Mouse (Mus musculus) lung, embryonic 15.5 days (tissue): Measurements from ENCODE around the gene Tap1. TPM values are rescaled to one million over a fixed set of nuclear protein-coding genes. Genes with fewer than 3 reads are reported as not detected.
"Not testable (repeated sequence)": the region's sequence is repeated elsewhere in the genome, so short reads cannot be mapped to it uniquely, and the experiment has no call there.

Experiments
- ATAC-seq: fragments of 200-750 bp; cut with Nextera tagmentation; 2 replicates; pipeline ENCODE4 v1.8.0; 2017; ENCODE audit warnings: moderate number of reproducible peaks, borderline replicate concordance; ENCODE audit not compliant: low FRiP score, low TSS enrichment; ENCODE audit errors: extremely low read depth
- H3K27ac ChIP-seq: fragments of 300-500 bp; sonication (generic); 2 replicates; pipeline ENCODE4 v1.5.1; 2015; ENCODE audit warnings: moderate library complexity, mild to moderate bottlenecking, inconsistent platforms
- H3K27me3 ChIP-seq: fragments of 300-500 bp; sonication (generic); 2 replicates; pipeline ENCODE4 v1.6.1; 2015; ENCODE audit warnings: inconsistent platforms
- H3K36me3 ChIP-seq: fragments of 300-500 bp; sonication (generic); 2 replicates; pipeline ENCODE4 v1.6.1; 2015; ENCODE audit warnings: inconsistent platforms
- H3K4me1 ChIP-seq: fragments of 300-500 bp; sonication (generic); 2 replicates; pipeline ENCODE4 v1.6.1; 2015; ENCODE audit warnings: inconsistent platforms
- H3K4me2 ChIP-seq: fragments of 300-500 bp; sonication (generic); 2 replicates; pipeline ENCODE4 v1.6.1; 2015; ENCODE audit warnings: inconsistent platforms, mild to moderate bottlenecking, moderate library complexity
- H3K4me3 ChIP-seq: fragments of 300-500 bp; sonication (generic); 2 replicates; pipeline ENCODE4 v1.5.1; 2015; ENCODE audit warnings: mild to moderate bottlenecking, inconsistent platforms
- H3K9ac ChIP-seq: fragments of 300-500 bp; sonication (generic); 2 replicates; pipeline ENCODE4 v1.6.1; 2015; ENCODE audit warnings: inconsistent platforms
- H3K9me3 ChIP-seq: fragments of 300-500 bp; sonication (generic); 2 replicates; pipeline ENCODE4 v1.6.1; 2016; ENCODE audit warnings: inconsistent platforms
- WGBS: fragments of 180-500 bp; shearing (Covaris S2); methylation state at CpG from one replicate; pipeline ENCODE4 v1.1.7; 2015; 5-methylcytosine and 5-hydroxymethylcytosine counted together
- polyA plus RNA-seq: library from polyadenylated mRNA; unstranded; fragments of >200 nt; fragmentation: Nextera tagmentation; extraction: Ambion mirVana; gene quantifications from 2 replicates; pipeline ENCODE4 v1.2.1, GENCODE M21; 2015

Tap1 gene
- polyA plus RNA-seq, 1 experiment from 2014 or later, result 7.6 TPM

DNA sequence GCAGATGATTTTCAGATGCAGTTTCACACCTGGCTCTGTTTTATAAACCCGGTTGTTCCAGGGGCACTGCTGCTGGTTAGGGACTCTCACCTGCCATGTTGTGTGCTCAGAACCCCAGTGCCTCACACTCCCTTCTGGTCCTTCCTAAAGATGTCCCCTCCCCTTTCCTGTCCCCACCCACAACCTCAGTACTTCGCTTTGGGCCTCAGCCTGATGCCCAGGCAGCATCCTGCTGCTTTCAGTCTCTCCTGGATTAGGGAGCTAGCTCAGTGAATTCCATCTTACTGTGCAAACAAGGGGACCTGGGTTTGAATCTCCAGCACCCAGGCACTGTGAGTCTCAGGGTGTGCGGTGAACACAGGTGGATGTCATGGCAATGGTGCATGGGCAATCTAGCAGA, 20.1 kb downstream of the Tap1 start:
- no peak overlapping the region for H3K9ac ChIP-seq
- no peak for ATAC-seq
- H3K4me1 ChIP-seq, result peaks cover 11% of the 10 kb centered on the region
- peaks cover 24% of the 10 kb centered on the region for H3K27me3 ChIP-seq
- no peak overlapping the region for H3K4me2 ChIP-seq
- no peak overlapping the region for H3K27ac ChIP-seq
- H3K9me3 ChIP-seq, result no peaks in the 10 kb centered on the region
- no peaks in the 10 kb centered on the region for H3K36me3 ChIP-seq
- WGBS, result 52% methylated on average over 3 of the region's 3 CpGs
- no peak overlapping the region for H3K4me3 ChIP-seq

DNA sequence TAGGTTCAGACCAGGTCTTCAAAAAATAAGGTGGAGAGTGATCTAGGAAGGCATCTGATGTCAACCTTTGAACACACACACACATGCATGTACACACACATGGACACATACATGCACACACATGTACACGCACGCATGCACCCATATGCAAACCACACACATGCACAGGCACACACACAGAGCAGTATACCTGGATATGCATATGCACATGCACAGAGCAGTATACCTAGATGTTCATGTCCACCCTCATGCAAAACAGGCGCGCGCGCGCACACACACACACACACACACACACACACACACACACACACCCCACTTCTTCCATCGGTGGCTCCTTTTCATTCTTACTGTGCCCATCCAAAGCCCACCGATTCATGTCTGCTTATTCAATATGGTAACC, 20.5 kb downstream of the Tap1 start:
- Histone ChIP-seq H3K9ac (no peak overlapping the region), H3K4me2 (no peak overlapping the region), H3K27me3 (peaks cover 28% of the 10 kb centered on the region), H3K4me1 (peaks cover 11% of the 10 kb centered on the region), H3K27ac (no peak overlapping the region), H3K36me3 (no peaks in the 10 kb centered on the region), H3K4me3 (no peak overlapping the region), H3K9me3 (no peaks in the 10 kb centered on the region)
- ATAC-seq, result no peak
- WGBS, result 96% methylated on average over 9 of the region's 9 CpGs

GRCm38 (mm10) chr17:34208421-34208820, 21.1 kb downstream of the Tap1 start:
- WGBS, result 18% methylated on average over 10 of the region's 10 CpGs
- Histone ChIP-seq H3K27me3 (peaks cover 31% of the 10 kb centered on the region), H3K4me2 (no peak overlapping the region), H3K4me3 (no peak overlapping the region), H3K27ac (no peak overlapping the region), H3K4me1 (peaks cover 11% of the 10 kb centered on the region), H3K9me3 (no peaks in the 10 kb centered on the region), H3K9ac (no peak overlapping the region), H3K36me3 (no peaks in the 10 kb centered on the region)
- no peak for ATAC-seq

DNA sequence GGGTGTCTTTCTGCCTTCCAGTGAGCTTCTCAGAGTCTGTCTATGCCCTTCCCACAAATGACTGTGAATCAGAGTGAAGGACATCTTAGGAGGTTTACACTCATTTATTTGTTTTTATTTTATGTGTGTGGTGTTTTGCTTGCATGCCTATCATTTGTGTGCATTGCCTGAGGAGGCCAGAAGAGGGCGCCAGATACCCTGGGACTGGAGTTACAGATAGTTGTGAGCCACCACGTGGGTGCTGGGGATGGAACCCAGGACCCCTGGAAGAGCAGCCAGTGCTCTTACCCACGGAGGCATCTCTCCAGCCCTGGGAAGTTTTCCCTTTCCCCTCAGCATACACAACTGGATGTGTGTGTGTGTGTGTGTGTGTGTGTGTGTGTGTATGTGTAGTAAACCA, 22.3 kb downstream of the Tap1 start:
- no peaks in the 10 kb centered on the region for H3K9me3 ChIP-seq
- no peaks in the 10 kb centered on the region for H3K36me3 ChIP-seq
- H3K4me2 ChIP-seq, result no peak overlapping the region
- no peak overlapping the region for H3K9ac ChIP-seq
- H3K27me3 ChIP-seq, result peaks cover 44% of the 10 kb centered on the region
- H3K27ac ChIP-seq, result no peak overlapping the region
- no peak overlapping the region for H3K4me3 ChIP-seq
- peaks cover 11% of the 10 kb centered on the region for H3K4me1 ChIP-seq
- 51% methylated on average over 3 of the region's 3 CpGs for WGBS
- ATAC-seq, result no peak

DNA sequence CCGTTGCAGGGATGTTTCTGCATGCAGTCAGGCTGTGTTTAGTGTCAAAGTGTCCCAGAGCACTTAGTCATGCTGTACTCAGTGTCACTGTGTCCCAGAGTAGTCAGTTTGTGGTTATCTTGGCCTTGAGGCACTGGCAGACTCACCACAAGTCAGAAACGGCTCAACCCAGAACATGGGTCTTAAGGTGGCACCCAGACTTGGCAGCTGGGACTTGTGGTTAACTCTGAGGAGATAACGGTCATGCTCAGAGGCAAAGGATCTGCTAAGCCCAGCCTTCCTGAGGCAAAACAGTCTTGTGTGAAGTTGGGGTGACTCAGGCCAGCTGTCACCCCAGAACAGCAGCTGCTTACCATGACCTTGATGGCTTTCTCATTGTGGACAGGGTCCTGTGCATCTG, 23.2 kb downstream of the Tap1 start:
- Histone ChIP-seq H3K9me3 (no peaks in the 10 kb centered on the region), H3K27me3 (peaks cover 46% of the 10 kb centered on the region), H3K36me3 (no peaks in the 10 kb centered on the region), H3K9ac (no peak overlapping the region), H3K4me2 (no peak overlapping the region), H3K27ac (no peak overlapping the region), H3K4me3 (no peak overlapping the region), H3K4me1 (peaks cover 3% of the 10 kb centered on the region)
- 51% methylated on average over 3 of the region's 3 CpGs for WGBS
- ATAC-seq, result no peak

GRCm38 (mm10) chr17:34211746-34212365, 24.5 kb downstream of the Tap1 start:
- Histone ChIP-seq H3K9me3 (no peaks in the 10 kb centered on the region), H3K4me1 (no peaks in the 10 kb centered on the region), H3K4me2 (no peak overlapping the region), H3K27ac (no peak overlapping the region), H3K36me3 (no peaks in the 10 kb centered on the region), H3K27me3 (peaks cover 43% of the 10 kb centered on the region), H3K9ac (no peak overlapping the region), H3K4me3 (no peak overlapping the region)
- WGBS, result 19% methylated on average over 23 of the region's 23 CpGs
- no peak for ATAC-seq

DNA sequence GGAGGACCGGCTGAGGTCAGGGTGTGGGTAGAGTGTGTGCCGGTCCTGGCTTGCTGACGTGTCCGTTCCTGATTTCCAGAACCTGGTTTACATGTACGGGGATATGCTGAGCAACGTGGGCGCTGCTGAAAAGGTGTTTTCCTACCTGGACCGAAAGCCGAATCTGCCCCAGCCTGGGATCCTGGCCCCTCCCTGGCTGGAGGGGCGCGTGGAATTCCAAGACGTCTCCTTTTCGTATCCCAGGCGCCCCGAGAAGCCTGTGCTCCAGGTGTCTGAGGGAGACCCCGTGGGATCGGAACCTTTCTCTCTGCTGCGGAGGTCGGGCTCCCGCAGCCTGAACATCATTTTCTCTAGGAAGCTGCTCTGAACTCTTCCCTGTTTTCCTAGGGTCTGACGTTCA, 26.6 kb downstream of the Tap1 start:
- Histone ChIP-seq H3K27me3 (peaks cover 43% of the 10 kb centered on the region), H3K4me2 (no peak overlapping the region), H3K4me1 (no peaks in the 10 kb centered on the region), H3K36me3 (no peaks in the 10 kb centered on the region), H3K27ac (no peak overlapping the region), H3K9ac (no peak overlapping the region), H3K4me3 (no peak overlapping the region), H3K9me3 (no peaks in the 10 kb centered on the region)
- WGBS, result 46% methylated on average over 21 of the region's 21 CpGs
- ATAC-seq, result no peak

- Histone ChIP-seq H3K27me3 (peaks cover 43% of the 10 kb centered on the region), H3K4me3 (no peak overlapping the region), H3K4me2 (no peak overlapping the region), H3K27ac (no peak overlapping the region), H3K9me3 (no peaks in the 10 kb centered on the region), H3K36me3 (no peaks in the 10 kb centered on the region), H3K9ac (no peak overlapping the region), H3K4me1 (no peaks in the 10 kb centered on the region)
- no peak for ATAC-seq
- WGBS, result 89% methylated on average over 12 of the region's 12 CpGs
Measured at GRCm38 (mm10) chr17:34215176-34215575, 27.8 kb downstream of the Tap1 start.

- Histone ChIP-seq H3K4me2 (no peak overlapping the region), H3K9me3 (no peaks in the 10 kb centered on the region), H3K27ac (no peak overlapping the region), H3K4me3 (no peak overlapping the region), H3K9ac (no peak overlapping the region), H3K27me3 (peaks cover 27% of the 10 kb centered on the region), H3K4me1 (no peaks in the 10 kb centered on the region), H3K36me3 (no peaks in the 10 kb centered on the region)
- WGBS, result 81% methylated on average over 8 of the region's 8 CpGs
- ATAC-seq, result no peak
Measured at GRCm38 (mm10) chr17:34217216-34217928, 30.0 kb downstream of the Tap1 start.

GRCm38 (mm10) chr17:34217986-34218385, 30.6 kb downstream of the Tap1 start:
- Histone ChIP-seq H3K4me3 (no peak overlapping the region), H3K9me3 (no peaks in the 10 kb centered on the region), H3K4me2 (no peak overlapping the region), H3K27me3 (peaks cover 20% of the 10 kb centered on the region), H3K9ac (no peak overlapping the region), H3K4me1 (no peaks in the 10 kb centered on the region), H3K36me3 (no peaks in the 10 kb centered on the region), H3K27ac (no peak overlapping the region)
- WGBS, result 84% methylated on average over 5 of the region's 5 CpGs
- no peak for ATAC-seq

GRCm38 (mm10) chr17:34218675-34219074, 31.3 kb downstream of the Tap1 start:
- ATAC-seq, result no peak
- no peaks in the 10 kb centered on the region for H3K9me3 ChIP-seq
- H3K27me3 ChIP-seq, result peaks cover 16% of the 10 kb centered on the region
- H3K36me3 ChIP-seq, result no peaks in the 10 kb centered on the region
- H3K4me2 ChIP-seq, result no peak overlapping the region
- no peak overlapping the region for H3K27ac ChIP-seq
- WGBS, result 63% methylated on average over 11 of the region's 11 CpGs
- no peak overlapping the region for H3K4me3 ChIP-seq
- no peak overlapping the region for H3K9ac ChIP-seq
- H3K4me1 ChIP-seq, result no peaks in the 10 kb centered on the region

DNA sequence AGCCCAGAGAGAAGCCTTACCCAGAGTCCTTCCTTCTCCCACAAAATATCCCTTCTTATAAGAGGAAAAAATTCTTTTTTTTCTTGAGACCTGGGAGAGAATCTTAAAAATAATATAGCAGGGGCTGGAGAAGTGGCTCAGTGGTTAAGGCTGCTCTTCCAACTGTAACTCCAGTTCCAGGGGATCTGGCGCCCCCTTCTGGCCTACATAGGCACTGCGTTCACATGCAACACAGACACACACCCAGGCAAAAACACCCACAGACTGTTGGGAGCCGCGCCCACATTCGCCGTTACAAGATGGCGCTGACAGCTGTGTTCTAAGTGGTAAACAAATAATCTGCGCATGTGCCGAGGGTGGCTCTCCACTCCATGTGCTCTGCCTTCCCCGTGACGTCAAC, 31.7 kb downstream of the Tap1 start:
- H3K4me3 ChIP-seq, H3K9me3 ChIP-seq, ATAC-seq, H3K9ac ChIP-seq, H3K27ac ChIP-seq, H3K36me3 ChIP-seq, H3K4me2 ChIP-seq, H3K4me1 ChIP-seq: not testable (repeated sequence)
- WGBS, result 89% methylated on average over 7 of the region's 11 CpGs
- H3K27me3 ChIP-seq, result peaks cover 12% of the 10 kb centered on the region
